Mouse (Mus musculus) yolk sac, embryonic 10.5 days (tissue): ENCODE measurements around the gene Bcl7c.
"Not testable (repeated sequence)": the region's sequence is repeated elsewhere in the genome, so short reads cannot be mapped to it uniquely, and the experiment has no call there.

ENCODE experiments used
- DNase-seq: peaks from one replicate; pipeline ENCODE4 v3.0.0-alpha.2; 2017; ENCODE audit warnings: low spot score

The Bcl7c gene

DNA sequence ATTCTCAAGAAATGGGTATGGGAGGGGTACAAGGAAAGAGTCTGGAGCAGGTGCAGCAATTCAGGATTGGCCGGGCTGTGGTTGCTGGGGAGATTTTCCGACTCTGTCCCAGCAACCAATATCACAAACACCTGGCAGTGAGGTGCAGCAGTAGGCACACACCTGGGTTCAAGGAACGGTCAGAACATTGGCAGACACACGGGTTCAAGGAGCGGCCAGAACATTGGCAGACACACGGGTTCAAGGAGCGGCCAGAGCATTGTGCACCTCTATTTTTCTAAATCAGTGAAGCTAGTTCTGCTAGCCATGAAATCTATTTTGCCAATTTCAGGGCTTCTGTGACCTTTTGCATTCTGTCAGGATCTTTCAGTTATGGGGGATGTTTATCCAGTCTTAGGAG is 61.2 kb downstream of the Bcl7c start:
- not testable (repeated sequence) for DNase-seq

DNA sequence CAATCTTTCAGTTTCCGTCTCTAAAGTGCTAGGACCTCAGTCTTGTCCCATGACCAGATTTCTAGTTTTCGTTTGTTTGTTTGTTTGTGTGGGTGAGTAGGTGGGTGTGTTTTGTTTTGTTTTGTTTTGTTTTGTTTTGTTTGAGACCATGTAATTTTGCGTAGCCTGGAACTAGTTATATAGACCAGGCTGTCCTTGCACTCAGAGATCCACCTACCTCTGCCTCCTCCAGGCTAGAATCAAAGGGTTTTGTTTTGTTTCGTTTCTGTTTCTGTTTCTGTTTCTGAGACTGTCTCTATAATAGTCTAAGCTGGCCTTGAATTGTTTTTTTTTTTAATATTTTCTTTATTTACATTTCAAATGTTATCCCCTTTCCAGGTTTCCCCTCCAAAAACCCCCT is 62.4 kb downstream of the Bcl7c start:
- no peak for DNase-seq

DNA sequence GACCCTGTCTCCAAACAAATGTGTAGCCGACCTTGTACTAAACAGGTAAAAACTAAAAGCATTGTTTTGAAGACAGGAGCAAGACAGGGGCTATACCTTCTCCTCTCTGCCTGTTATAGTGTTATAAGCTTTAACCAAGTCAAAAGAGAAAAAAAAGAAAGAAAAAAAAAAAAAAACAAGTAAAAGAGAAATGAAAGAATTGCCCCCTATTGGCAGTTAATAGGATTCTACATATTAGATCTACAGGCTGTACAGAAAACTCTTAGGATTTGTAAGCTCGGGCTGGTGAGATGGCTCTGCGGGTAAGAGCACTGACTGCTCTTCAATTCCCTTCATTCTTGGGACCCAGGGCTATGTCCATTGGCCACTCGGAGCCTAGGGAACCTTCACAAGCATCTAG is 66.5 kb downstream of the Bcl7c start:
- no peak for DNase-seq

DNA sequence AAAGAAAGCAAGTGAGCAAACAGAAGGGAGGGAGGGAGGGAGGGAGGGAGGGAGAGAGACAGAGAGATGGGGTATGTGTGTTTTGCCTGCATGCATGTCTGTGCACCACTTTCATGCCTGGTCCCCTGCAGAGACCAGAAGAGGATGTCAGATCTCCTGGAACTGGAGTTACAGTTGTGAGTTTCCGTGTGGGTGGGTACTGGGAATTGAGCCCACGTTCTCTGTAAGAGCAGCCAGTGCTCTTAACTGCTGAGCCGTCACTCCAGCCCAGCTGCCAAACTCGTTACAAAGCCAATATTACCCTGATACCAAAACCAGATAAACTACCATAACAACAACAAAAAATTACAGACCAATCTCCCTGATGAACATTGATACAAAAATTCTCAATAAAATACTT is 67.5 kb downstream of the Bcl7c start:
- no peak for DNase-seq

DNA sequence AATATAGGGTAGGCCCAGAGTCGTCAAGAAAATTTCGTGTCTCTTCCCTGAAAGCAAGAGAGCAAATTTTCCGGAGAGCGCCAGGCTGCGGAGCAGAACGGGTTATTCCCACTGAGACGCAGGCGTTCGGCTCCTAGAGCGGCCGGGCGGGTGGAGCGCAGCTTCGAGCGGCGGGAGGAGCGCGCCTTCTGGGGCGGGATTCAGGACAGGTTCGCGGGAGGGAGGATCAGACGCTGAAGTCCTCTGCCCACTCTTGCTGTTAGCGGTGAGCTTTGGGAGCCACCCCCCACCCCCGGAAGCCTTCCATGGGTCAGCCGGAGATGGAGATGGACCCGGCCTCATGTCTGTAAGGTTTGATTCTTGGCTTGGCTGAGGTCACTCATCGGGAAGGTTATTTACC is 71.8 kb downstream of the Bcl7c start:
- peak; percentile 72 for DNase-seq

DNA sequence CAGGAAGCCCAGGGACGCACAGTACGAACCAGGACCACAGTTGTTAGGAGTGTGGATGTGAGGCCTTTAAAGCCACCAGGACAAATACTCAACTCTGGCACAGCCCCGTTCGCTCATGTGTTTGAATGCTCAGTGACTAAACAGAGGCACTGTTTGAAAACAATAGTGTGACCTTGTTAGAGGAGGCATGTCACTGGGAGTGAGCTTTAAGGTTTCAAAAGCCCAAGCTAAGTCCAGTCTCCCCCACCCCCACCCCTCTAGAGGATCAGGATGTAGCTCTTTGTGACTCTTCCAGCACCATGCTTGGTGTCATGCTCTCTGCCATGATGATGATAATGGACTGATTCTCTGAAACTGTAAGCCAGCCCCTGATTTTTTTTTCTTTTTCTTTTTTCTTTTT is 77.3 kb downstream of the Bcl7c start:
- DNase-seq = no peak

DNA sequence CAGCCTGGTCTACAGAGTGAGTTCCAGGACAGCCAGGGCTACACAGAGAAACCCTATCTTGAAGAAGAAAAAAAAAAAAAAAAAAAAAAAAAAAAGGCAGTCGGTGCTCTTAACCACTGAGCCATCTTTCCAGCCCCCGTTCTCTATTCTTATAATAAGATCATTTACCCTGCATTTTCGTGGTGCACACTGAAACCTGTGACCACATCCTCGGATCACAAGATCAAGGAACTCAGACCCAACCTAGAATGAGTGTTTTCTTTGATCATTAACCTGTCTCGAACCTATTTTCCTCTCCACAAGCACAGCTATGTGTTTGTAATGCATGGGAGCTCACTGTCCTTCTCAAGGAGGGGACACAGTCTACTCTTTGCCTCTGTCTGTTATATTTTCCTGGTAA is 80.1 kb downstream of the Bcl7c start:
- DNase-seq = no peak

DNA sequence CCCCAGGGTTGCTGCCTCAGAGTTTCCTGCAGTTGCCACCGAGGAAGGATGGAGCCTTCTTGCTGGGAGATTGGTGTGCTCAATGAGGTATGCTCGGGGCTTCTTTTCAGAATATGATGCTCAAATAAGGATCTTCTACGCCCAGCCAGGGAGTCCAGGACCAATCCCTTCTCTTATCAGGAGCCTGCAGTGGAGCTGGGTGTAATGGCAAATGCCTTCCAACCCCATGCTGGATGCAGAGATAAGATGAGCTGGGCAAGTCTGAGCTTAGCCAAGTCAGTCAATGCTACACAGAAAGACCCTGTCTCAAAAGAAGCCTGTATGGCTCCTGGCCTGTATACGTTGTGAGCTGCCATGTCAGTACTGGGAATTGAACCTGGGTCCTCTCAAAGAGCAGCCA is 82.3 kb downstream of the Bcl7c start:
- DNase-seq = no peak

DNA sequence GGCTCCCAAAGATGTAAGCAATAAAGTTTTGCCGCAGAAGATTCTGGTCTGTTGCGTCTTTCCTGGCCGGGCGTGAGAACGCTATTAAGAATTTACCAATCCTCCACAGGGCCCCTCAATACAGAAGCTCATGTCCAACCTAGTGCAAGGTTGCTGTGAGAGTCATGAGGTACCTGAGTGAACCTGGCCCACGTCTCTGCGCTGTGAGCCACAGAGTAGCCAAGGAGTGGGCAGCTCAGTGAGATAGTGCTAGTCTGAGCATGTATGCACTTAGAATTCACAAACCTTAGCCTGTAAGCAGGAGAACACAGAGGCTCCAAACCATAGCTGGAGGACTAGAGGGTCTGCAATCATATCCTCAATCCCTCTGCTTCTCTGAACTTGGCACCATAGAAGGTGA is 82.7 kb downstream of the Bcl7c start:
- DNase-seq = no peak

DNA sequence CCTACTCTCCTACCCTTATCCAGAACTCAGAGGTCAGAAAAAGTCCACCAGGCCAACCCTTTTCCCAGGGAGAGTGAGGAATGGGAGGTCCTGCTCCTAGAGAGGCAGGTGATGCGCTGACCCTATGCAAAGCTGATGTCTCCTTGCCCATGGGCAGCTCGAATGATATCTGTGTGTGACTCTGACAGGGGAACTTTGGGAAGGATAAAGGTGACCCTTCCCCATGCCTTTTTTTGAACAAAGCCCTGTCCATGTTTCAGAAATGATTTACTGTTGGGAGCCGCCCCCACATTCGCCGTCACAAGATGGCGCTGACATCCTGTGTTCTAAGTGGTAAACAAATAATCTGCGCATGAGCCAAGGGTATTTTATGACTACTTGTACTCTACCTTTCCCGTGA is 90.3 kb downstream of the Bcl7c start:
- DNase-seq = not testable (repeated sequence)

DNA sequence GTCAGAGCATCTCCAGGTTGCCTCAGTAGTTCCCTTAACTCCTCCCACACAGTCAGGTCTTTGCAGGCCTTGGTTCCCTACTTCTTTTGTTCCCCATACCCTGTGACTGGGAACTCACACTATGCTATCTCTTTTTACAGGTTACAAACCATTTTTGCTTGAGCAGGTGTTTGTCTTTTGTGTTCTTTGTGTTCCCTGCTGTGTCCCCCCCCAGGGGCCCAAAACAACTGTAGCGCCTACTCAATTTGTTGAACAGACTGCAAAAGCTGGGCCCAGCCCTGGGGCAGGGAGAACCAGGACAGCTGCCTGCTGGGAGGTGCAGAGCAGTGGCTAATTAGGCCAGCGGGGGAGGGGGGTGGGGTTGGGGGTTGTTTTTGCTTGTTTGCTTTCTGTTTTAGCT is 90.8 kb downstream of the Bcl7c start:
- DNase-seq = no peak

DNA sequence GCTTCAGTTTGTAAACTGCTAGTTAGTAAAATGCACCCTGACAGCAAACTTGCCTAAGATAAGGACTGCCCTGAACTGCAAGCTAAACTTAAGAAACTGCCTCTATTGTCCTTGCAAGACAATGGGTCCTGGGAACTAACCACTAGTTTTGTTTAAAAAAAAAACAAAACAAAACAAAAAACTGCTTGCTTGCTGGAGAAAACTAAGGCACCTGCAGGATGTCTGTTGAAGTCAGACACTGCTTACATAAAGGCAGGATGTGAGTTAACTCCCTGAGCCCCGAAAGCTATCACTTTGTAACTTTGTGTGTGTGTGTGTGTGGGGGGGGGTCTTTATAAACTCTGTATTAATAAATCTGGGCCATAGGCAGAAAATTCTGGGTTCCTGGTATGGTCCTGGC is 91.9 kb downstream of the Bcl7c start:
- DNase-seq = no peak

DNA sequence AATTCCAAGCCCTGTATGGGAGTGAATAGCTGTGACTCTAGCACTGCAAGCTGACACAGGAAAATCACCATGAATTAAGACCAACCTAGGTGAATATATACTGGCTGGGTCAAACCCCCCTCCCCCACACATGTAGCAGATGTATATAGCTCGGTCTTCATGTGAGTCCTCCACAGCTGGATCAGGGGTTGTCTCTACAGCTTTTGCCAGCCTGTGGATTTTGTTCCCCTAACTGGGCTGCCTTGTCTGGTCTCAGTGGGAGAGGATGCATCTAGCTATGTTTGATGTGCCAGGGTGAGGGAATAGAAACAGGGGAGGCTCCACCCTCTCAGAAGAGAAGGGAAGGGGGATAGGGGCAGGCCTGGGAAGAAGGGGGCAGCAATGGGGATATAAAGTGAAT is 92.4 kb downstream of the Bcl7c start:
- no peak for DNase-seq

DNA sequence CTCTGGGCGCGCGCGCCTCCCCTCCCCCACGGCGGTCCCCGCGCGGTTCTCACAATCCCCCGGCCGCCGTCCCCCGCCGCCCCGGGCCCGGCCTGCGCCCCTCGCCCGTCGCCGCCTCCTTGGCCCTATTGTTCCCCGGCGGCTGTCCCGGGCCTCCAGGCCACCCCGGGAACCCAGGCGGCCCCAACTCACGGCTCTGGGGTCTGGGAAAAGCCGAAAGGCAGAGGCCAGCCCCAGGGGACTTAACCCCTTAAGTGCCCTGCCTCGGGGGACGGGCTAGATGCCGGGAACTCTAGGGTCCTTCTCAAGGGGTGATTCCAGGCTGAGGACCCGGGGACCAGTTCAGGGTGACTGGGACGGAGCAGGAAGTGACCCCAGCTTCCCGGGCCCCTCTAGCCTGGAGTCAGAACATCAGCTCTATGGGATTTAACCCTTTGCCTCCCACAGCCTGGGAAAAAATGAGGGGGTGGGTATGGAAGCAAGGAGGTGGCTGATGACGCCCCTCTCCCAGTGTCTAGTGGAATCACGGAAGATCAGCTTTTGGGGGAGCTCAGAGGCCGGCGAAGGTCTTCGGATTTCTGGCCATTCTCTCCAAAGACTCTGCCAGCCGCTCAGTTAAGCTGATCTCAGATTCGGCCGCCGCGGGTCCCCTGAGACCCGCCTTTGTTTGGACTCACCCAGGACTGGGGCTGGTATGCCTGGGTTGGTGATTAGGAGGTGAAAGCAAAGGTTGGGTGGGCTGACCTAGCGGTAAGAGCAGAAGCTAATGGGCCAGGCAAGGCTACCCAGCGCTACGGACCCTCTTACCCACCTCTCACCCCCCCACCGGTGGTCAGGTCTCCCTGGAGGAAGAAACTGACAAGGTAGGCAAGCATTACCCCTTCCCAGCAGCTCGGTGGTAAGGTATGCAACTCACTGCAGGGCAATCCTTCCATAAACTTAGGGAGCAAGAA is 93.6 kb downstream of the Bcl7c start, which contains the start of gene Zfp629:
Gene Zfp629 (minus strand): TSS at position 907 of the 953 bp plus-strand sequence.
- DNase-seq = peak; percentile 76

DNA sequence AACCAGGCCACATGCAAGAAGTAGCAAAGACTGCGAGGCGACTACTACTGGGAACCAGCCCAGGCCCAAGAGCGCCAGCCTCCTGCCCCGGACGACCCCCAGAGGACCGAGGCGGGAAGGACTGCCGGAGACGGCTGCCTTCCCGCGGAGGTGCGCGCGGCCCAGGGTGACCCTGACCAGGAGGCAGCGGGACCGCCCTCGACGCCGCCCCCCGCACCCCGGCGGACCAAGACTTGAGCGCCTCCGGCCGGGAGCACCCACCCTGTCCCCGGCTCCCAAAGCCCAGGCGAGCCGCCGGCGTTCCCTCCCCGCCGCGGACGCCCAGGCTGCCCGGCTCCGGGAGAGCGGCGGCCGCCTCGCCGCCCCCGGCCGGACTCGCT is 94.2 kb downstream of the Bcl7c start:
- peak; percentile 68 for DNase-seq

DNA sequence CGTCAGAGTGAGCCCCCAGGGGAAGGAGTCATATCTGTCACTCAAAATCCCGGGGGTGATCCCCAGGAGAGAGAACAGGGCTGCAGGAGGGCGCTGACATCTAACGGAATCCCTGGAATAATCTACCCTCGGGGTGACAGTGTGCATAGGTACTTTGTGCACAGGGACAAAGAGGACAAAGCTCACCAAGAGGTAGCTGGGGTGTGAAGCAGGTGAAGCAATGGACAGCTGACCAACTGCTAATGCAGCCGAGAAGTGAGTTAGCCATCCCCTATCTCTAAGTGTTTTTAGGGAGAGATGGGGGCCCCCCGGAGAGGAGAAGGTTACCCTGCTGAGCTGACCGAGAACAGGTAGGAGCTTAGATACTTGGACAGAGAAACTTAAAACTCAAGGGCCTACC is 94.6 kb downstream of the Bcl7c start:
- no peak for DNase-seq

DNA sequence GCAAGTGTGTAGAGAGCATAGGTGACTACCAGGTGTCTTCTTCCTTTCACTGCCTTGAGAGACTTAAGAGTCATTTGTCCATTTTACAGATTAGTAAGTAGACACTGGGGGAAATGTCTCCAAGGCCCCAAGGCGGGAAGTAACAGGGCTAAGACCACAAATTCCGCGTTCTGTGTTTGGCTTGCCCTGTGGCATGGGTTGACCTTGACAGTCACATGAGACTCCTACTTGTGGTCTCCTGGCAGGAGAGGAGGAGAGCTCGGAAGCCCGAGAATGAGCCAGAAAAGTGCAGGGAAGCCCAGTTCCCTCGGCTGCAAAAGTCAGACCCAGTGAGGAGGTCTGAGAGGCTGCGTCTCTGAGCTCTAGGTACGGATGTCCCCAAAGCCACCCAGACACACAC is 95.2 kb downstream of the Bcl7c start:
- DNase-seq = no peak

DNA sequence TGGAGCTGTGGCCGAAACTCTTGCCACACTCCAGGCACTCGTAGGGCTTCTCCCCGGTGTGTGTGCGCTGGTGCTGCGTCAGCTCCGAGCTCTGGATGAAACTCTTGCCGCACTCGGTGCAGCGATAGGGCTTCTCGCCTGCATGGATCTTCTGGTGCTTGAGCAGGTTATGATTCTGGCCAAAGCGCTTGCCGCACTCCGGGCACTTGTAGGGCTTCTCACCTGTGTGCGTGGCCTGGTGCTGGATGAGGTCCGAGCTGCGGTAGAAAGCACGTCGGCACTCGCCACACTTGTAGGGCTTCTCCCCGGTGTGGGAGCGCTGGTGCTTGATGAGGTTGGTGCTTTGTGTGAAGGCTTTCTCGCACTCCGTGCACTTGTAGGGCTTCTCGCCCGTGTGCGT is 97.2 kb downstream of the Bcl7c start:
- no peak for DNase-seq
